Mouse (Mus musculus): Measurements from ENCODE around the gene Gm28729. TPM values are rescaled to one million over a fixed set of nuclear protein-coding genes. Genes with fewer than 3 reads are reported as not detected.

The Gm28729 gene
- polyA plus RNA-seq, 1 experiment, result not detected

GRCm38 (mm10) chr9:96506011-96506498, 19.0 kb downstream of the Gm28729 start:
- Histone ChIP-seq H3ac (ENCODE audit: control insufficient read depth, insufficient read length) (no peak overlapping the region), H3K27me3 (ENCODE audit: control insufficient read depth, insufficient read depth, insufficient read length) (peaks cover 5% of the 10 kb centered on the region), H3K4me3 (no peak overlapping the region), H3K79me2 (ENCODE audit: control insufficient read depth, insufficient read depth) (no peaks in the 10 kb centered on the region), H3K4me2 (ENCODE audit: low read depth) (no peak overlapping the region), H3K36me3 (ENCODE audit: control insufficient read depth, insufficient read depth) (no peaks in the 10 kb centered on the region)
- TF ChIP-seq CEBPB (IDR thresholded peaks at IDR 0.05; ENCODE audit: insufficient read depth, poor library complexity, severe bottlenecking), result no peak
- TF ChIP-seq MAX (IDR thresholded peaks at IDR 0.05; ENCODE audit: low read depth), result no peak
- no peak for TF ChIP-seq POLR2AphosphoS2 (IDR thresholded peaks at IDR 0.05; ENCODE audit: insufficient read length, low read depth)
- no peak for TF ChIP-seq SRF (IDR thresholded peaks at IDR 0.05; ENCODE audit: control insufficient read depth, insufficient read length, low read depth)
- TF ChIP-seq MYOD1 (IDR thresholded peaks at IDR 0.05; ENCODE audit: control insufficient read depth in 1 of 3, insufficient read length in 2 of 3, low read depth in 2 of 3), result no peak
- no peak for TF ChIP-seq TCF3 (IDR thresholded peaks at IDR 0.05; ENCODE audit: insufficient read length, low read depth)
- TF ChIP-seq MYOG (IDR thresholded peaks at IDR 0.05; ENCODE audit: control insufficient read depth in 1 of 3, insufficient read depth in 1 of 3, insufficient read length in 2 of 3, low read depth in 2 of 3), result no peak
- TF ChIP-seq POLR2A (IDR thresholded peaks at IDR 0.05; ENCODE audit: insufficient read length, low read depth), result no peak
- no peak for TF ChIP-seq USF1 (IDR thresholded peaks at IDR 0.05; ENCODE audit: low read depth)
- no peak for TF ChIP-seq E2F4 (IDR thresholded peaks at IDR 0.05; ENCODE audit: insufficient read depth)
- no peak for TF ChIP-seq REST (IDR thresholded peaks at IDR 0.05; ENCODE audit: insufficient read depth, insufficient read length)
- TF ChIP-seq TCF12 (IDR thresholded peaks at IDR 0.05; ENCODE audit: insufficient read depth, poor library complexity, severe bottlenecking), result no peak

GRCm38 (mm10) chr9:96505156-96505555, 19.9 kb downstream of the Gm28729 start:
- H3ac ChIP-seq (ENCODE audit: control insufficient read depth, insufficient read length), result no peak overlapping the region
- peaks cover 5% of the 10 kb centered on the region for H3K27me3 ChIP-seq (ENCODE audit: control insufficient read depth, insufficient read depth, insufficient read length)
- no peak for TF ChIP-seq POLR2A (IDR thresholded peaks at IDR 0.05; ENCODE audit: insufficient read length, low read depth)
- no peak for TF ChIP-seq TCF3 (IDR thresholded peaks at IDR 0.05; ENCODE audit: insufficient read length, low read depth)
- no peak for TF ChIP-seq REST (IDR thresholded peaks at IDR 0.05; ENCODE audit: insufficient read depth, insufficient read length)
- no peak for TF ChIP-seq CEBPB (IDR thresholded peaks at IDR 0.05; ENCODE audit: insufficient read depth, poor library complexity, severe bottlenecking)
- TF ChIP-seq SRF (IDR thresholded peaks at IDR 0.05; ENCODE audit: control insufficient read depth, insufficient read length, low read depth), result no peak
- no peak for TF ChIP-seq POLR2AphosphoS2 (IDR thresholded peaks at IDR 0.05; ENCODE audit: insufficient read length, low read depth)
- TF ChIP-seq TCF12 (IDR thresholded peaks at IDR 0.05; ENCODE audit: insufficient read depth, poor library complexity, severe bottlenecking), result no peak
- no peak for TF ChIP-seq E2F4 (IDR thresholded peaks at IDR 0.05; ENCODE audit: insufficient read depth)
- TF ChIP-seq MAX (IDR thresholded peaks at IDR 0.05; ENCODE audit: low read depth), result no peak
- TF ChIP-seq MYOD1 (IDR thresholded peaks at IDR 0.05; ENCODE audit: control insufficient read depth in 1 of 3, insufficient read length in 2 of 3, low read depth in 2 of 3), result no peak
- no peak for TF ChIP-seq MYOG (IDR thresholded peaks at IDR 0.05; ENCODE audit: control insufficient read depth in 1 of 3, insufficient read depth in 1 of 3, insufficient read length in 2 of 3, low read depth in 2 of 3)
- no peak for TF ChIP-seq USF1 (IDR thresholded peaks at IDR 0.05; ENCODE audit: low read depth)
- H3K79me2 ChIP-seq (ENCODE audit: control insufficient read depth, insufficient read depth), result no peaks in the 10 kb centered on the region
- no peaks in the 10 kb centered on the region for H3K36me3 ChIP-seq (ENCODE audit: control insufficient read depth, insufficient read depth)
- H3K4me2 ChIP-seq (ENCODE audit: low read depth), result no peak overlapping the region
- no peak overlapping the region for H3K4me3 ChIP-seq

GRCm38 (mm10) chr9:96504116-96504895, 20.8 kb downstream of the Gm28729 start:
- TF ChIP-seq MYOD1 (IDR thresholded peaks at IDR 0.05; ENCODE audit: control insufficient read depth in 1 of 3, insufficient read length in 2 of 3, low read depth in 2 of 3), result no peak
- TF ChIP-seq TCF12 (IDR thresholded peaks at IDR 0.05; ENCODE audit: insufficient read depth, poor library complexity, severe bottlenecking), result no peak
- no peak for TF ChIP-seq SRF (IDR thresholded peaks at IDR 0.05; ENCODE audit: control insufficient read depth, insufficient read length, low read depth)
- TF ChIP-seq MAX (IDR thresholded peaks at IDR 0.05; ENCODE audit: low read depth), result no peak
- TF ChIP-seq E2F4 (IDR thresholded peaks at IDR 0.05; ENCODE audit: insufficient read depth), result no peak
- no peak overlapping the region for H3K4me2 ChIP-seq (ENCODE audit: low read depth)

GRCm38 (mm10) chr9:96502856-96503610, 22.0 kb downstream of the Gm28729 start:
- H3K4me2 ChIP-seq (ENCODE audit: low read depth), result peak overlapping the region; percentile 9
- peaks cover 5% of the 10 kb centered on the region for H3K27me3 ChIP-seq (ENCODE audit: control insufficient read depth, insufficient read depth, insufficient read length)
- H3ac ChIP-seq (ENCODE audit: control insufficient read depth, insufficient read length), result no peak overlapping the region
- no peak overlapping the region for H3K4me3 ChIP-seq
- TF ChIP-seq TCF3 (IDR thresholded peaks at IDR 0.05; ENCODE audit: insufficient read length, low read depth) (no peak), POLR2AphosphoS2 (IDR thresholded peaks at IDR 0.05; ENCODE audit: insufficient read length, low read depth) (no peak), POLR2A (IDR thresholded peaks at IDR 0.05; ENCODE audit: insufficient read length, low read depth) (no peak), MYOD1 (IDR thresholded peaks at IDR 0.05; ENCODE audit: control insufficient read depth in 1 of 3, insufficient read length in 2 of 3, low read depth in 2 of 3) (peak in 2 of 3 experiments; percentile 32 to 88), CEBPB (IDR thresholded peaks at IDR 0.05; ENCODE audit: insufficient read depth, poor library complexity, severe bottlenecking) (no peak), MAX (IDR thresholded peaks at IDR 0.05; ENCODE audit: low read depth) (no peak), USF1 (IDR thresholded peaks at IDR 0.05; ENCODE audit: low read depth) (no peak), SRF (IDR thresholded peaks at IDR 0.05; ENCODE audit: control insufficient read depth, insufficient read length, low read depth) (no peak), MYOG (IDR thresholded peaks at IDR 0.05; ENCODE audit: control insufficient read depth in 1 of 3, insufficient read depth in 1 of 3, insufficient read length in 2 of 3, low read depth in 2 of 3) (peak; percentile 63 to 90 (median 76))
- no peaks in the 10 kb centered on the region for H3K79me2 ChIP-seq (ENCODE audit: control insufficient read depth, insufficient read depth)
- no peaks in the 10 kb centered on the region for H3K36me3 ChIP-seq (ENCODE audit: control insufficient read depth, insufficient read depth)

More at GRCm38 (mm10) chr9:96504116-96504895, 20.8 kb downstream of the Gm28729 start:
- H3ac ChIP-seq (ENCODE audit: control insufficient read depth, insufficient read length), result no peak overlapping the region
- H3K27me3 ChIP-seq (ENCODE audit: control insufficient read depth, insufficient read depth, insufficient read length), result peaks cover 5% of the 10 kb centered on the region
- no peaks in the 10 kb centered on the region for H3K36me3 ChIP-seq (ENCODE audit: control insufficient read depth, insufficient read depth)
- no peaks in the 10 kb centered on the region for H3K79me2 ChIP-seq (ENCODE audit: control insufficient read depth, insufficient read depth)
- H3K4me3 ChIP-seq, result no peak overlapping the region

Measured in myocyte (in vitro differentiated cells).